Mouse (Mus musculus): ENCODE results near the gene Hoxd9. TPM values are rescaled to one million over a fixed set of nuclear protein-coding genes. Genes with fewer than 3 reads are reported as not detected.

The Hoxd9 gene
- total RNA-seq, 1 experiment from 2014 or later, result 3.8 TPM

- DNase-seq, result no peak
Measured at GRCm38 (mm10) chr2:74668370-74669229, 28.9 kb upstream of the Hoxd9 start.

GRCm38 (mm10) chr2:74669230-74669578 lies 28.3 kb upstream of the Hoxd9 start:
- DNase-seq, result no peak

GRCm38 (mm10) chr2:74669650-74670235 lies 27.8 kb upstream of the Hoxd9 start:
- no peak for DNase-seq

GRCm38 (mm10) chr2:74670632-74671188 lies 26.8 kb upstream of the Hoxd9 start:
- DNase-seq, result no peak

- DNase-seq, result no peak
Measured at GRCm38 (mm10) chr2:74671847-74672246, 25.7 kb upstream of the Hoxd9 start.

- peak; percentile 75 for DNase-seq
Measured at GRCm38 (mm10) chr2:74672481-74673362, 24.8 kb upstream of the Hoxd9 start.

- no peak for DNase-seq
Measured at GRCm38 (mm10) chr2:74673835-74674425, 23.6 kb upstream of the Hoxd9 start.

- DNase-seq, result no peak
Measured at GRCm38 (mm10) chr2:74674881-74675665, 22.5 kb upstream of the Hoxd9 start, which contains the start of gene Hoxd12. TSS of gene Hoxd12 (plus strand) at chr2:74675013.

- DNase-seq, result no peak
Measured at GRCm38 (mm10) chr2:74675666-74676282, 21.8 kb upstream of the Hoxd9 start.

- DNase-seq, result no peak
Measured at GRCm38 (mm10) chr2:74676376-74677052, 21.0 kb upstream of the Hoxd9 start.

GRCm38 (mm10) chr2:74677106-74677505 lies 20.4 kb upstream of the Hoxd9 start:
- DNase-seq, result no peak

- DNase-seq, result no peak
Measured at GRCm38 (mm10) chr2:74678891-74679595, 18.5 kb upstream of the Hoxd9 start, which contains the start of gene Hoxd11. TSS of gene Hoxd11 (plus strand) at chr2:74679557.

- DNase-seq, result no peak
Measured at GRCm38 (mm10) chr2:74679596-74679971, 17.9 kb upstream of the Hoxd9 start.

- no peak for DNase-seq
Measured at GRCm38 (mm10) chr2:74679980-74680379, 17.5 kb upstream of the Hoxd9 start.

GRCm38 (mm10) chr2:74680561-74681398 lies 16.7 kb upstream of the Hoxd9 start:
- DNase-seq, result no peak

- DNase-seq, result no peak
Measured at GRCm38 (mm10) chr2:74681594-74682531, 15.7 kb upstream of the Hoxd9 start.

- no peak for DNase-seq
Measured at GRCm38 (mm10) chr2:74682796-74683195, 14.7 kb upstream of the Hoxd9 start.

Measured in adrenal gland, postnatal 14 days (tissue).